Mouse (Mus musculus) thymus, adult 2 months (tissue): Measurements from ENCODE around the gene Uhrf1. TPM values are rescaled to one million over a fixed set of nuclear protein-coding genes. Genes with fewer than 3 reads are reported as not detected.

Experiments used
- DNase-seq: peaks from one replicate; pipeline ENCODE4 v3.0.0; 2021
- H3K27ac ChIP-seq: fragments of 200-500 bp; 2 replicates; pipeline ENCODE4 v1.5.1; 2012; ENCODE audit warnings: low read length, control low read depth; ENCODE audit not compliant: control insufficient read depth, insufficient read depth
- H3K27me3 ChIP-seq: fragments of 200-500 bp; 2 replicates; pipeline ENCODE4 v1.6.1; 2012; ENCODE audit warnings: mild to moderate bottlenecking, low read length, moderate library complexity, mixed read lengths; ENCODE audit not compliant: control insufficient read depth, insufficient read depth
- H3K36me3 ChIP-seq: fragments of 200-500 bp; 2 replicates; pipeline ENCODE4 v1.6.1; 2012; ENCODE audit warnings: mild to moderate bottlenecking, low read length, moderate library complexity; ENCODE audit not compliant: control insufficient read depth, insufficient read depth
- H3K4me1 ChIP-seq: fragments of 200-500 bp; replicated peaks from 2 replicates; pipeline ENCODE4 v1.6.1; 2012; ENCODE audit warnings: low read length; ENCODE audit not compliant: control insufficient read depth, insufficient read depth
- H3K4me3 ChIP-seq: fragments of 200-500 bp; 2 replicates; pipeline ENCODE4 v1.5.1; 2012; ENCODE audit warnings: mild to moderate bottlenecking, low read length, control low read depth, moderate library complexity; ENCODE audit not compliant: control insufficient read depth, insufficient read depth
- CTCF ChIP-seq: fragments of 200-500 bp; IDR thresholded peaks from 2 replicates; pipeline ENCODE4 v1.5.1; 2012; ENCODE audit warnings: mild to moderate bottlenecking, control low read depth, low read length, moderate library complexity, borderline replicate concordance; ENCODE audit not compliant: control insufficient read depth, poor library complexity, insufficient read depth; ENCODE audit errors: extremely low read depth
- POLR2A ChIP-seq: fragments of 200-500 bp; IDR thresholded peaks from 2 replicates; pipeline ENCODE4 v1.6.1; 2012; ENCODE audit warnings: mild to moderate bottlenecking, low read length, control low read depth, moderate library complexity; ENCODE audit not compliant: control insufficient read depth, poor library complexity, insufficient read depth; ENCODE audit errors: extremely low read depth
- WGBS: fragments of 180-500 bp; shearing (Covaris S2); methylation state at CpG from one replicate; pipeline ENCODE4 v1.1.7; 2018; 5-methylcytosine and 5-hydroxymethylcytosine counted together
- polyA plus RNA-seq: library from polyadenylated mRNA; depleted of rRNA; stranded (reverse); fragments of >200 nt; gene quantifications from 2 replicates; pipeline ENCODE4 v1.2.3, GENCODE M21; 2012

The Uhrf1 gene
- polyA plus RNA-seq, 1 experiment = 154 TPM

DNA sequence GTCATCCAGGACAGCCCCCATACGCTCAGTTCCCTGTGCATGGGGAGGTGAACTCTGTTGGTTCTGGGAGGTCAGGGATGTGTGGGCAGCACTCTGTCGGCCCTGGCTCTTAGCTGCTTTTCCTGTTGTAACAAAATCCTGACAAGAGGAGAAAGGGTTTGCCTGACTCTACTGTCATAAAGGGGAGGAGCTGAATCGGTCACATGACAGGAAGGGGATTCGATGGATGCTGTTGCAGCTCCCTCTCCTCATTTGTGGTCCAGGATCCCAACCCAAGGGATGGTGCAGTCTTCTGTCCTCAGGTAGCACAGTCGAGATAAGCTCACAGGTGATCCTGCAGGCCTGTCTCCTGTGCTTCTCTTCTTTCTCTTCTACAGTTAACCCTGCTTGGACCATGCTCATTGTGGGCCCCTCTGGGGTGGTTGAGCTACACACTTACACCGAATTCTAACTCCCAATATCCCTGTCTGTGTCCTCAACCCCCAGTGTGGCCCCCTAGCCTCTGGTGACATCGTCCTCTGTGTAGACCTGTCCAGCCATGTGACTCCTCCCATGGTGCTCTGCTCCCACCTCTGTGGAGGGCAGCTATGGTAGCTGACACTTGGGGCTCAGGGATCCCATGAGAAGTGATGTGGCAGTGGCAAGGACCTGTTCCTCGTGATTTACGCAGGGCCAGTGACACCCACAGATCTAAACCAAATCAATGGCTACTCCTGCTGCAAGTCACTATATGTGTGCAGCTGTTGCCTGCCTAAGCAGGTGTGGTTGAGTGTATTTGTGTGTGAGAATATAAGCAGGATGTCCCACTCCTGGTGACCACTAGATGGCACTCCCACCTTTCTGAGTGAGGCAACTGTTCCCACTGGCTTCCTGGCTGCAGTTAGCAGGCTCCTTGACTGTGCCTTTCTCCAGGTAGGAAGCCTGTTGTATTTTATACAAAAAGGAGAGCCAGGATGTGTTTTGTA is 54.1 kb downstream of the Uhrf1 start:
- Histone ChIP-seq H3K4me3 (no peak overlapping the region), H3K27ac (no peak overlapping the region), H3K4me1 (peaks cover 10% of the 10 kb centered on the region), H3K27me3 (no peaks in the 10 kb centered on the region), H3K36me3 (peaks cover 22% of the 10 kb centered on the region)
- DNase-seq = peak; percentile 73
- peak; percentile 65; the same call in 1 of the 2 replicates for TF ChIP-seq CTCF
- TF ChIP-seq POLR2A = no peak
- WGBS = 71% methylated on average over 9 of the region's 9 CpGs

GRCm38 (mm10) chr17:56359183-56359725 is 56.1 kb downstream of the Uhrf1 start:
- no peak for DNase-seq
- no peak for TF ChIP-seq POLR2A
- TF ChIP-seq CTCF = no peak
- Histone ChIP-seq H3K36me3 (peaks cover 9% of the 10 kb centered on the region), H3K27ac (no peak overlapping the region), H3K4me3 (no peak overlapping the region), H3K27me3 (no peaks in the 10 kb centered on the region), H3K4me1 (peaks cover 10% of the 10 kb centered on the region)
- 94% methylated on average over 3 of the region's 3 CpGs for WGBS

GRCm38 (mm10) chr17:56359864-56360263 is 56.7 kb downstream of the Uhrf1 start:
- Histone ChIP-seq H3K27me3 (no peaks in the 10 kb centered on the region), H3K4me1 (peaks cover 10% of the 10 kb centered on the region), H3K4me3 (no peak overlapping the region), H3K36me3 (peaks cover 3% of the 10 kb centered on the region), H3K27ac (no peak overlapping the region)
- DNase-seq = no peak
- WGBS = 93% methylated on average over 1 of the region's 1 CpGs
- TF ChIP-seq CTCF = no peak
- no peak for TF ChIP-seq POLR2A

GRCm38 (mm10) chr17:56360451-56360850 is 57.3 kb downstream of the Uhrf1 start:
- WGBS = 93% methylated on average over 8 of the region's 8 CpGs
- Histone ChIP-seq H3K4me1 (peaks cover 10% of the 10 kb centered on the region), H3K4me3 (no peak overlapping the region)

DNA sequence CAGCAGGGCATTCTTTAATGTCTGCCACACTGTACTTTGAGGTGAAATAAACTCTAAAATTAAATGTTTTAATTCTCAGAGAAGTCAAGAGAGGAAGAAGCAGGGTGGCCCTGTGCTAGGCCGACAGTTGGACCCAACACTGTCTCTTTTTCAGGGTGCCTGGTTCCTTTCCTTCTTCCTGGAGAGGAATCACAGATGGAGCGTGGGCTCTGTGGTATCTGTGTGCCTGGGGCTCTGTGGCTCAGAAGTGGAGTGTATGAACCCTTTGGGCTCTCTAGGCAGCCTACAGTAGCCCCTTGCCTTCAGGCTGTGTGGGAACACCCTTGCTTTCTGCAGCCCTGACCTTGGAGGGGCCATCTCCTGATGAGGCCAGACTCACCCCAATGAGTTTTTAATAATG is 58.4 kb downstream of the Uhrf1 start:
- H3K4me1 ChIP-seq = peaks cover 10% of the 10 kb centered on the region
- H3K36me3 ChIP-seq = no peaks in the 10 kb centered on the region; the same call in 1 of the 2 replicates
- no peak for TF ChIP-seq CTCF
- TF ChIP-seq POLR2A = no peak
- H3K4me3 ChIP-seq = no peak overlapping the region
- 98% methylated on average over 2 of the region's 2 CpGs for WGBS
- DNase-seq = no peak
- H3K27me3 ChIP-seq = no peaks in the 10 kb centered on the region
- no peak overlapping the region for H3K27ac ChIP-seq

More at GRCm38 (mm10) chr17:56360451-56360850, 57.3 kb downstream of the Uhrf1 start:
- no peak for DNase-seq
- Histone ChIP-seq H3K36me3 (peaks cover 3% of the 10 kb centered on the region; the same call in 1 of the 2 replicates), H3K27ac (no peak overlapping the region), H3K27me3 (no peaks in the 10 kb centered on the region)
- no peak for TF ChIP-seq CTCF
- no peak for TF ChIP-seq POLR2A

GRCm38 (mm10) chr17:56365791-56366673 is 62.9 kb downstream of the Uhrf1 start:
- Histone ChIP-seq H3K27me3 (no peaks in the 10 kb centered on the region), H3K4me3 (no peak overlapping the region), H3K36me3 (no peaks in the 10 kb centered on the region), H3K27ac (no peak overlapping the region), H3K4me1 (no peaks in the 10 kb centered on the region)
- no peak for TF ChIP-seq CTCF
- TF ChIP-seq POLR2A = no peak
- DNase-seq = no peak
- WGBS = 69% methylated on average over 7 of the region's 7 CpGs
